Mouse (Mus musculus): ENCODE data around the gene Olfr59.

The Olfr59 gene

GRCm38 (mm10) chr11:74283436-74283835, at the start of gene Olfr59:
Gene Olfr59, plus strand, starts transcription at chr11:74283736.
- no peak for DNase-seq

- no peak for DNase-seq
These were observed 42.3 kb upstream of the Olfr59 start for GRCm38 (mm10) chr11:74241201-74241600.

- DNase-seq: no peak
These were observed 24.0 kb upstream of the Olfr59 start, which contains the start of gene Olfr406 for GRCm38 (mm10) chr11:74259508-74259907. Gene Olfr406, plus strand, starts transcription at chr11:74259808.

GRCm38 (mm10) chr11:74287256-74287655, 3.7 kb downstream of the Olfr59 start:
- DNase-seq: no peak

GRCm38 (mm10) chr11:74326044-74326443, 42.5 kb downstream of the Olfr59 start:
- no peak for DNase-seq

- no peak for DNase-seq
These were observed 45.2 kb downstream of the Olfr59 start for GRCm38 (mm10) chr11:74328781-74329180.

GRCm38 (mm10) chr11:74337931-74338330, 54.4 kb downstream of the Olfr59 start, which contains the start of gene Olfr410:
Gene Olfr410, minus strand, starts transcription at chr11:74338031.
- DNase-seq: no peak
